Mouse (Mus musculus) embryo, embryonic 11 days (tissue): Measurements from ENCODE around the gene Fkbp8.
A peak's percentile ranks its signal among the peaks of the same experiment; 100 is the strongest.

Experiments used
- DNase-seq: peaks from one replicate; pipeline ENCODE4 v3.0.0-alpha.2; 2015

Fkbp8 gene

DNA sequence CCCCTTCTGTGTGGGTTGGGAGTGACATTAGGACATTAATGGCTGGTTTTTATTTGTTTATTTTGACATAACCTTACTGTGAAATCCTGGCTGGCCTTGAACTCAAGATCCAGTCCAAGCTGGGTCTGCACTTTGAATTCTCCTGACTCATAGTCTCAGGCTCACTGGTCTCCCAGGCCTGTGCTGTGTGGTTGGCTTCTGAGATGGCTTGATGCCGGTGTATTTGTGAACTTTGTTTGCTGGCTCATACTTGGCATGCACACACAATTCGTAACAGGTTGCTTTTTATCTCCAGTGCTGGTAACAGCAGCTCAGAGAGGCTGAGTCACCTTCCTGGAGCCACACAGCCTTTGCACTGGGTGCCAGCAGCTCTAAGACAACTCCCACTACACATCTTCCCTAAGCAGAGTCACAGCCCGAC is 2.2 kb downstream of the Fkbp8 start:
- no peak for DNase-seq

DNA sequence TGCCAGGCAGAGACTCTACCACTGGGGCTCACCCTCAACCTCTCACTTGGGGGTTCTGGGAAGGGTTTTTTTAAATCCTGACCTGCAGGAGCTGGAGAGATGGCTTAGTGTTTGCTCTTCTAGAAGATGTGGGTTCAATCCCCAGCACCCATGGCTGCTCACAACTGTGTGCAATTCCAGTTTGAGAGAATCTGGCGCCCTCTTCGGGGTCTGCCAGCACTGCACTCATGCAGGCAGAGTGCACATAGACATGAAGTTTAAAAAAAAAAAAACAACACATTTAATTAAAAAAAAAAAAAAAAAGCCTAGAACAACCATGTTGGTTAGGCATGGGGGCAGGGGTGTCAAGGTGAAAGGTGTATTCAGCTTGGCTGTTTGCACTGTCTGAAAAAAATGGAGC is 2.8 kb downstream of the Fkbp8 start:
- no peak for DNase-seq

DNA sequence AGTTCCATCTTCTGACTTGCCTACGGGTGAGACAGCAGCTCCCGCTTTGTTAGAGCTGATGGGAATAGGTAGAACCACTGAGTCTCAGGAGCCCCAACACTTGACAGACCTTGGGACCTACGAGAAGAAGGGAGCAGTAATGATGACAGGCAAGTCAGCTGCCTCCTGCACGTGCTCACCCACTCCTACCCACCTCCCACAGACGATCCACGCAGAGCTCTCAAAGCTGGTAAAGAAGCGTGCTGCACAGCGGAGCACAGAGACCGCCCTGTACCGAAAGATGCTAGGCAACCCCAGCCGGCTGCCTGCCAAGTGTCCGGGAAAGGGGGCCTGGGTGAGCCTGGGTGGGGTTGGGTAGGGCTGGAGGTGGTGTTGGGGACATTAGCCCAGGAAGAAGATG is 6.8 kb downstream of the Fkbp8 start:
- no peak for DNase-seq

DNA sequence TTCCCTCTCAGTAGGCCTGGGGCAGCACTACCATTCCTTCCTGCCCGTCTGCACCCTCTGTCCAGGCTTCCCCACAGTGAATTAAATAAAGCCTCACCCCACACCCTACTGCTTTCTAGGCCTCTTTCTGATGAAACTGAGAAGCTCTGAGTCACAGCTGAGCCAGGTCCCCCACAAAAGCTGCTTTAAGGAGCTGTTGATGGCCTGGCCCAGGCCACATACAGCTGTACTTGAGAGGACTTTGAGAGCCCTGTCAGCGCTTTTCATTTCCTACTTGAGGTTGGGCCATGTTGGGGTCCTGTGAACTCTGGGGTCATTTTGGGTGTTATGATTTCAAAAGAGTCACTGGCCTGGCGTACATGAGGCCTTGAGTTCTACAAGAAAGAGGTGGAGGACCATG is 7.7 kb downstream of the Fkbp8 start:
- DNase-seq: no peak

DNA sequence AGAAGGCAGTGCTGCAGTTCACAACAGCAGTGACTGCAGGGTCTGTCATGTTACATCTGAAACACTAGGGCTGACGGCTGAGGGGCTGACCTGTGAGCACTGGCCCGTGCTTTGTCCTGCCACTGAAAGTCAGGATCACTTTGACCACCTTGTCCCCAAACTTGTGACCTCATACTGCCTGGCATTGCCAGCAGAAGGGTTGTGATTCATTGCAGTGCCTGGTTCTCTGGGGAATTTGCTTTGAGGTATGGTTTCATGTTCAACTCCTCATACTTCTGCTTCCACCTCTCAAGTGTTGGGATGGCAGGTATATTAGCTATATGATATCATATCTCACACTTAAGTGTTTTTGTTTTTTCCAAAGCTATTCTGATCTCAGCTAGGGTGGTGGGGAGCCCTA is 8.2 kb downstream of the Fkbp8 start:
- no peak for DNase-seq

DNA sequence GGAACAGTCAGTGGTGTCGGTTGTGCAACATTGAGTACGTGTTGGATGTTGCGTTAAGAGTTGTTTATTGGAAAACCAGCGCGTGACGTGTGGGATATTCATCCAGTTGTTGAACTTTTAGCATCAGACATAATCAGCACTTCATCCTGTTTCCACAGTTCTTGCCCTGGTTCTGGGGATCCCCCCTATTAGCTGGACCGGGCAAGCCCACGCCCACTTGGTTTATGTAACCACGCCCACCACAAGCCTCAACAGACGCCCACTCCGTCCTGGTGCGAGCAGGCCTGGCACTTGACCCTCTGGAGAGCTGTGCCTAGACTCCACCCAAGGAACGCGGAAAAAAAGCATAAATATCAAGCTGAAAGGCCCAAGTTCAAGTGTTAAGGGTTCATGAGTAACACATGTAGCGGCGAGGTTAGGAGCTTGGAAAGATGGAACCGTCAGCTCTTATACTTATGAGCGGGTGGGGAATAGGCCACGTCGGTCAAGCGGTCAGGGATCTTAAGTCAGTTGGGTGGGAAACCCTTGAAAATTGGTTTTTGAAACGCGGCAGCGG is 10.6 kb downstream of the Fkbp8 start:
- DNase-seq: peak; percentile 74

DNA sequence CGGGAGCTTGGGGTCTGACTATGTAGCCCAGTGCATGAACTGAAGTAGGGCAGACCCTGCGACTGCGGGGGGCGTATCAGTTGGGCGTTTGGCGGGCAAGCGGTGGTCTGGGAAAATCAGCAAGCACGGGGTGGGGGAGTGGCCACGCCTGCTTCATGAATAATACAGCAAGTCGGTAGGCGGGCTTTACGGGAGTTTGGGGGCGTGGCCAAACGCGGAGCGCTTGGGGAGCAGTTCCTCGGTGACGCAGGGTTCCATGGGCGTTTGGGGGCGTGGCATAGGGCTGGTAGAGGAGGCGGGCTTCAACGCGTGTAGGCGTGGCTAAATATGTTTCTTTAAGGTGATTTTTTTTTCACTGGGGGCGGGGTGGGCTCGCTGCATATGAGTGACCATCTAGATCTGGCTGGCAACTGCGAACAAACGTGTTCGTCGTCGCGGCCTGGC is 11.1 kb downstream of the Fkbp8 start:
- peak; percentile 100 for DNase-seq

DNA sequence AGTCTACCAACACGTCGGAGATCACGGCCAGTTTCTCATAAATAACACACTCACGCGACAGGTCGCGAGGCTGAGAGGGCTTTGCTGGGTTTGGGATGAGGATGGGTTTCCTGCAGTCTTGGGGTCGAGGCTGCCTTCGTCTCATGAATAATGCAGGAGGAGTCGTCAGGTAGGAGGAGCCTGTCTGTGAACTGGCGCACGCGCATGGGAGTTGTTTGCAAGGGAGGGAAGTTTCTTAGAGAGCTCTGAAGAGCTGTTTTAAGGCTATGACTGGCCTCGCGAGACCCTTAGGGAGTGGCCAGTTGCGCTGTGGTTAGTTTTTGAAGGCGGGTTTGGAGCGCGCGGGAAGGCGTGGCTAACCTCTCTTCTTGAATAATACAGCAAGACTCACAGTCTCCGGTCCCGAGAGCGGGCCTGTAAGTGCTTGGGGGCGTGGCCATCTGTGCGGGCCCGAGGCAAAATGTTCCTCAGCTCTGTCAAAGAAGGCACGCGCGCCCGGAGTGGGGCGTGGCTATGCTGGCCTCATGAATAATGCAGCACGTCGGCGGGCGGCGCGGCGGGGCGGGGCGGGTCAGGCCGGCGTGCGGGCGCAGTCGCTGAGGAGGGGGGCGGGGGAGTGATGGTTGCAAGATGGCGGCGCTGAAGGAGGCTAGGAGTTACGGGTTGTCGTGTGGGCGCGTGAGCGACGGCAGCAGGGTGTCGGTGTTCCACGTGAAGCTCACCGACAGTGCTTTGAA is 11.7 kb downstream of the Fkbp8 start, which contains the start of gene Ell:
Gene Ell (plus strand): TSS at position 381 of the 737 bp plus-strand sequence.
- DNase-seq: peak; percentile 100

DNA sequence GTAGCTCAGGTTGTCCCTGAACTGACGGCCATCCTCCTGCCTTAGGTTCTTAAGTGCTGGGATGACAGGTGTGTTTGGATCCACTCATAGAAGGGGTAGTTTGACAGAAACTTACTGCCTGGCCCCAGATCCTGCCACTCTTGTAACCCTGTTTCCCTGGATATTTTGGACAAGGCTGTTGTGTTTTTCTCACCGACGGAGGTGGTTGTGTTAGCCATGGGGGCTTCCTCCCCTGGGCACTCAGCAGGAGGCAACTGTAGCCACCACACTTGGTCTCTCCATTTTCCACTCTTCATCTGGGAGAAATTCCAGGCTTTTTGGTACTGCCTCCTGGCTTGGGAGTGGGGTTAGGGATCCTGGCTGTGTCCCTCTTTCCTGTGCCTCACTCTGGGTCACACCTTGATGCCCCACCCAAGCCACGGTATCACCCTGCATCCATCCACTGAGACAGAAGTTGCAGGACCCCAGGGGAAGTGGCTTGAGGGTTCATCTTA is 12.5 kb downstream of the Fkbp8 start:
- DNase-seq: no peak

DNA sequence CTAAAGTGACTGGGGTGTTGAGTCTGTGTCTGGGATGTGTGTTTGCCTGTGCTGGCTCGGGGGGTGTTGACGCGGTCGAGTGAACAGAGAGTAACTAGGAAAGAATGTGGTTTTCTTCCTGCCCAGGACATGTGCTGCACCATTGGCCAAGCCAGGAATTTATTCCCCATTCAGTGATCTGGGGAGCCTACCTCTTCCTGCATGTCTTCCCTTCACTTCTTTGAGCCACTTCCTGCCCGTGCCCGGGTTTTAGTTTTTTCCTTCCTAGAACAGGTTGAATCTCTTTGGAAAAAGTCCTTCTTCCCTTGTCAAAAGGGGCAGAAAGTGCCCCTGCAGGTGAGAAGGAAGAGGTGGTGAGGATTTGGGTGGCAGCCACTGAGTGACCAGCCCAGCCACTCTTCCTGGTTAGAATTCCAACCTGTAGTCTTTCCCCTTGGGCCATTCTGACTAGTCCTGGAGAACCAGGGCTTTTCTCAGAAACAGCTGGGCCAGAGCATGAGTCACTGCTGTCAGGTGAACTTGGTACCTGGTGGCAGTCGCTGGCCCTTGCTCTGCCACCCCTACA is 13.1 kb downstream of the Fkbp8 start:
- no peak for DNase-seq

DNA sequence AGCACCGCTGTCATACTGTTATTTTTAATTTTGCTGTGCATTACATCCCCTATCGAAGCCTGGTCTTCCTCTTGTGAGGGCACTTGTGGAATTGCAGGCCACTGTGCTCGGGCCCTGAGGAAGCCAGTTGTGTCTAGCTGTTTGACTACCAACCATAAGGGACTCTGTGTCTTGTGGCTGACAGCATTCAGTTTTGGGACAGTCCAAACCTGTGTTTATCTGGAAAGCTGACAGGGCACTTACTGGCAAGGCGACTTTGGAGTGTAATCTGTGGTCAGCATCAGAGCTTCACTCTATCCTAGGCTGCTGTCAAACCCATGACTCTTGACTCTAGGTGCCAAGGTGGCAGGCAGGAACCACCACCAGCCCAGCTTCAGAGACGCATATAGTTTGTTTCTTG is 13.6 kb downstream of the Fkbp8 start:
- DNase-seq: no peak

DNA sequence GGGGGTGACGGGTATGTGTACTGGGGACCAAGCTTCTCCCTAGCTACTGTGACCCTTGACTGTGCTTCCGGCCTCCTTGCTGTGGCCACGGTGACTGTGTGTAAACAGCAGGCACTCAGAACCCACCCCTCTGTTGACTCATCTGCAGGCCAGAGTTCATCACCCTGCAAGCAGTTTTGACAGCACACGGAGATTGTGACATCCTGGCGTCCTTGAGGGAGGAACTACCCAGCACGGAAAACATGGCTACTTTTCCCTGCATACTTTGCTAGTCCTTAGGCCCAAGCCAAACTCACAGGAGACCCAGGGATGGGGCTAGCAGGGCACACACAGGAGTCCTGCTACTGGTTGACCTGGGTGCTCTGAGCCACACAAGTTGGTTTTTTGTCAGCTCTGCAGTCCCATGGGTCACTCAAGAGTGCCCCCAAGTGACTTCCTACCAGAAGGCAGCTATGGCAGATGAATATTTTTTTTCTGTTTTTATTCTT is 16.7 kb downstream of the Fkbp8 start:
- DNase-seq: peak; percentile 39

DNA sequence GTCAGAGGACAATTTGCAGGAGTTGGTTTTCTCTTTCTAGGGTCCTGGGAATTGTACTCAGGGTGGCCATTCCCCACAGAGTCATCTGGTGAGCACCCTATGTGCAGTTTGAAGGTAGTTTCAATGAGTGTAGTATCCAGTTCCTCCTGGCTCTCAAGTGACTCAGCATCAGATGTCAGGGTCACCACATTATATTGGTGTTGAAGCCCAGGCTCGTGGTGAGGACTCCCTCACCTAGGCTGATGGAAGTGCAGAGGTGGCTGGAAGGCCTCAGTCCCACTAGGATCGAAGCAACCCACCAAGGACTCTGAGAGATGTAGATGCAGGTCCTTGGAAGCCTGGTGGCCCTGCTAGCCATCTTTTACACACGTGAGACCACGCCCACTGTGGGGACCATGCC is 18.9 kb downstream of the Fkbp8 start:
- DNase-seq: no peak

DNA sequence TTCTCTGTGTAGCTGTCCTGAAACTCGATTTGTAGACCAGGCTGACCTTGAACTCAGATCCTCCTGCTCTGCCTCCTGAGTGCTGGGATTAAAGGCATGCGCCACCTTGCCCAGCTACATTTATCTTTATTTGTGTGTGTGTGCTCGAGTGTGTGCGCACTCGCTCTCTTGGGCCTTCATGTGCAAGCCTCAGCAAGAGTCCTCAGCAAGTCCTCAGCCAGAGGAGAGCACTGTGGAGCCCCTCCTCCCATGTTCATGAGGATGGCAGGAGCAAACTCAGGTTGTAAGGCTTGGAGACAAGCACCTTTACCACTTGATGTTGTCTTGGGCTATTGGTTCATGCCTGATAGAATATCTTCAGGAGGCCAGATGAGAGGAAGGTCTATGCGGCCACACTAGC is 20.2 kb downstream of the Fkbp8 start:
- DNase-seq: no peak

DNA sequence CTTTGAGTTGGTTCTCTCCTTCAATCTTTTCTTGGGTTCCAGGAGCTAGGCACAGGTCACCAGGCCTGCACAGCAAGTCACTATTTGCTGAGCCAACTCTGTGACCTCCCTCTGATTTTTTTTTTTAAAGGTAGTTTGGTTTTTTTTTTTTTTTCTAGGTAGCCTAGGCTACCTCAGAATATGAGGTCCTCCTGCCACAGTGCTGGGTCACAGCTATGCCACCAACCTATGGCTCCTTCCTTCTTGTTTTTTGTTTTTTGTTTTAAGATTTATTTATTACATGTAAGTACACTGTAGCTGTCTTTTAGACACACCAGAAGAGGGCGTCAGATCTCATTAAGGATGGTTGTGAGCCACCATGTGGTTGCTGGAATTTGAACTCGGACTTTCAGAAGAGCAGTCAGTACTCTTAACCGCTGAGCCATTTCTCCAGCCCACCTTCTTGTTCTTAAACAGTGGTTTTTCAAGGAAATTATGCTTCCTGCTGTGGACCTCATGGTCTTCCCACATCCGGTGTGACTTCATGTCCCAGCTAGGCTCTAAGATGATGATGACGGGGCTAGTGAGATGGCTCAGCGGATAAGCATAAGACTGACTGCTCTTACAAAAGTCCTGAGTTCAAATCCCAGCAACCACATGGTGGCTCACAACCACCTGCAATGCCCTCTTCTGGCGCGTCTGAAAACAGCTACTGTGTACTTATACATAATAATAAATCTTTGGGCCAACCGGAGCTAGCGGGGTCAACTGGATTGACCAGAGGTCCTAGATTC is 22.1 kb downstream of the Fkbp8 start:
- no peak for DNase-seq

DNA sequence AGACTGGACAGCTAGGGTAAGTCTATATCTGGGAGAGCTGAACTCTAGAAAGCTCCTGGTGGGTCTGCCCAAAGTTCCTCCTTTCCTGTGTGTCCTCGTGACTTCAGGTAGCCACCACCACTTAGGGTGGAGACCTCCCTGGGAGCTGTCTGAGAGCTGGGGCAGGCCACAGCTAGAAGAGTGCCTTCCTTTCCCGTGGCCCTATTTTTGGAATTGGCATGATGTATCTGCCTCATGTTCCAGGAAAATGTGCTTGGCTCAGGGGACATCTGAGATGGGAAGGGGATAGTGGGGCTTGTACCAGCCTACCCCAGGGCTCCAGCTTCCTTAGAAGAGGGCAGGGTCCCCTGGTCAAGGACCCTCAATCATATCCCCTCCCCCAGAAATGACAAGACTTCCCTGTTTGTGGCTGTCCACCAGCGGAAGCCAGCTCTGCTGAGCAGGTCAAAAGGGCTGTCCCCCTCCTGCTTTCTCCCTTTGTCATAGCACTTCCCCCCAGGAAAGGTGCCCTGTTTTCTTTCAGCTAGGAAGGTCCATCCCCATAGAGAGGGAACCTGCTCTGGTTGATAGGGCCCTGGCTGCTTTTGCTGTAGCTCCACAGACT is 24.1 kb downstream of the Fkbp8 start:
- DNase-seq: no peak

DNA sequence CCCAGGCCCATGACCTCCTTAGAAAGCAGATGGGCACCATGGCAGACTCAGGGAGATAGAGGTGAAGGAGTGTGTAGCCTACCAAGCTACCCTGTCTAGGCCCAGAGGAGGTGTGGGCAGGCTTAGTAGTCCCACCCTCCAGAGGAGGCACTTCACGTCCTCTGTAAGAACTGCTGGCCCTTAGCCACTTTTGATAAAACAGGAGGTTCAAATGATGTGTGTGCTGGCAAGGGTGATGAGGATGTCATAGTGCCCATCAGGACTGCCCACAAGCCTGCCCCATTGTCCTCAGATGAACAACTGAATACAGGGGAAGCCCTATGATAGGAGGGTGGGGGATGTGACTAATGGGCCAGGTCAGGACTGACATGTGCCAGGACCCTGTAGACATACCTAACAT is 25.3 kb downstream of the Fkbp8 start:
- DNase-seq: no peak

DNA sequence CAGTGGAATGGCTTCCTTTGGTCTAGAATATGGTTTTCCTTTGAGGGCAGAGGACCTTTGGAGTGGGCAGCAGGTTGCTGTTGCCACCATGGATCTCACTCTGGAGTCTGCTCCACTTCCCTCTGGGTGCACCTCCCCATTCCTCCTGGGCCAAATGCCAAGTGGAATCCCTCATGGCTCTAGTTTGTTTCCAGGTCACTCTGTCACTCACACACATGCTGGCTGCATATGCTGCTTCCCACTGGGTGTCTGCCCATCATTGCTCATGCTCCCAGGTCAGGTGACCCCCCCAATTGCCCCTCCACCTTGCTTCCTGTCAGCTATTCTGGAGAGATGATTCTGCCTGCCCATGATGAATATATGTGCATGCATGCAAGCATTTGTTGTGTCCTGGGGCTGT is 26.2 kb downstream of the Fkbp8 start:
- DNase-seq: no peak

DNA sequence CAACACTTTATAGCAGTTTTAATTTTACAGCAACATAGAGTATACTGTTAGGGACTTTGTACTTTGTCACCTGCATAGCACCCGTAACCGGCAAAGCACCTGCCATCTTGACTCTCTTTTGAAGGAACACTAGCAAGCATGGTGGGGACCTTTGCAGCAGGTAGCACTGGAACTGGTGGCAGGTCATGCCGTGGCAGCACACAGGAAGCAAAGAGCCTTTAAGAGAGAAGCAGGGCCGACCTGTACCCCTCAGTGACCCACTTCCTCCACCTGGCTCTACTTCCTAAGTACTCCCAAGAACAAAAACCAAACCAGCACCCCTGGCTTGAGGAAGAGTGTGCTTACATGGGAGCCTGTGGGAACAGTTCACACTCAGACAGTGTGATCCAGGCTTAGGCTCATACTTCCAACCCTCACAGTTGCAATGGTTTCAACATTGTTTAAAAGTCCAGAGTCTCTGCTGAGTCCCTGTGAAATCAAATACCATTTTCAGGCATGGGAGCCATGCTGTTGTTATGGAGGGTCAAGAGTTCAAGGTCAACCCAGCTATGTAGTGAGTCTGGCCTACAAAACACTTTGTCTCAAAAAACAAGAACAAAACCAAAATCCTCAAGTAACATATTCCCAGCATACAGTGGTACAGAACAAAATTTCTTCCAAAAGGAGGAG is 27.7 kb downstream of the Fkbp8 start:
- no peak for DNase-seq

DNA sequence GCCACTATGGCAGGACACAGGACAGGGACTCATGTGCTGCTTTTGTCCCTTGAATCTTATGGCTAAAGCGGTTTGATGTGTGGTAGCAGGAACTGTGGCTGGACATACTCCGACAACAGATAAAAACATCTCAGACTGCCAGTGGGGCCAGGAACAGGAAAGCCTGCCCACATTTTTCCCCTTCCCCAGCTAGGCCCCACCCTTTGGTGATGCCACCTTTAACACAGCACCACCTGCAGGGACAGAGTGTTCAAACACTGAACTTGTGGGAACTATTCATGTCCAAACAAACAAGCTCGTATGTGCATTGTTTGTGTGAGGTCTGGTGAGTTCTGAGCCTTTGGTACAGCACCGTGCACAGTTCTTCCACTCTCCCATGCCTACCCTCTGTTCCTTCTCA is 30.8 kb downstream of the Fkbp8 start:
- DNase-seq: no peak

DNA sequence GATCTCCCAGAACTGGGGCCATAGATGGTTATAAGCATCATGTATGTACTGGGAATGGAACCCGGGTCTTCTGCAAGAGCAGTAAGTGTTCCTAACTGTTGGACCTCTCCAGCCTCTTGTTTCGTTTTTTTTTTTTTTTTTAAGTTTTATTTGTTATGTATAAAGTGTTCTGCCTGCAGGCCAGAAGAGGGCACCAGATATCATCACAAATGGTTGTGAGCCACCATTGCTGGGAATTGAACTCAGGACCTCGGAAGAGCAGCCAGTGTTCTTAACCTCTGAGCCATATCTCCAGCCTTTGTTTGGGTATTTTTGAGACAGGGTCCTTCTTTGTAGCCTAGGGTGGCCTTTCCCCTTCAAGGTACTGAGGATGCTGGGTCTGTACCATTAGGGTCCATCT is 31.5 kb downstream of the Fkbp8 start:
- no peak for DNase-seq

DNA sequence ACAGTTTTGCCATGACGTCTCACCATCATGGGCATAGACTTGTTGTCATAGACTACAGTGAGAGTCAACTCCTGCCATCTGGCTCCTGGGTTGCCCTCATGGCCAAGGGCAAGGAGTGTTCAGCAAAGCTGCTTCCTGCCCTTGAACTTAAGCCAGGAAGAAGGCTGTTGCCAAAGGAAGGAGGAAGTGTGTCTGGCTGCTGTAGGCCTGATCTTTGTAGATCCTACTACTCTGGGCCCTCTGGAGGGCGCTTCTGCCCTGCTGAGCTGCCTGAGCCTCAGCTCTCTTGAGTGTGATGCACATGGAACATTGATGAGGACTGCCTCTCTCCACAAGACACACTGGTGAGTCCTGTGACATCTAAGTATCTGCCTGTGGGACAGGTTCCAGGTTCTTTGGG is 32.6 kb downstream of the Fkbp8 start:
- no peak for DNase-seq
